Mouse (Mus musculus) large intestine, adult 2 months (tissue): ENCODE measurements at regions not wholly inside any gene's neighbourhood (a gene's known extent, or its start where the extent isn't known, plus 50 kb on each side); places are given as distances from the start of the nearest gene placed in this dataset.

Experiments used
- DNase-seq: peaks from one replicate; pipeline ENCODE4 v3.0.0-alpha.2; 2012; ENCODE audit warnings: low read depth, low spot score
- WGBS: fragments of 180-500 bp; shearing (Covaris S2); methylation state at CpG from one replicate; pipeline ENCODE4 v1.1.7; 2018; 5-methylcytosine and 5-hydroxymethylcytosine counted together

GRCm38 (mm10) chr15:36893407-36893969 is 114.1 kb downstream of the Zfp706 start:
- WGBS: 48% methylated on average over 4 of the region's 4 CpGs
- no peak for DNase-seq

- no peak for DNase-seq
- WGBS: 19% methylated on average over 15 of the region's 15 CpGs
These were observed 114.9 kb downstream of the Zfp706 start for GRCm38 (mm10) chr15:36892576-36893205.

- WGBS: 48% methylated on average over 12 of the region's 12 CpGs
- no peak for DNase-seq
These were observed 115.7 kb downstream of the Zfp706 start for GRCm38 (mm10) chr15:36891851-36892250.

DNA sequence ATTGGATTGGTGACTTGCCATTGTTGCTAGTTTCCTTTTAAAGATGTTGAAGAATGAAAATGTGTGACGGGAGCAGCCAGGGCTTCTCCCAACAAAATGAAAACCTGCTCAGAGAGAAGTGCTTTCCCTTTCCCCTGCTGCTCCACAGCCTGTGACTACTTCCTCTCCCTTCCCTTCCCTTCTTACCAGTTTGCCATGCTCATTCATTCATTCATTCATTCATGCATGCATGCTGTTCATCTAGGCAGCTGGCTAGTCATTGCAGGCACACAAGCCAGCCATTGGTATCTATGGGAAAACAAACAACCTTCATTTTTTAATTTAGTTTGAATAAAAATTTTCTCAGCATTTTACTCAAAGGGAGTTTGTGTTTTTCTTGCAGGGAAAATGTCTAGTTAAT is 116.3 kb downstream of the Zfp706 start:
- 83% methylated on average over 1 of the region's 1 CpGs for WGBS
- no peak for DNase-seq

GRCm38 (mm10) chr15:36889072-36889471 is 118.5 kb downstream of the Zfp706 start:
- DNase-seq: no peak
- 50% methylated on average over 3 of the region's 3 CpGs for WGBS

GRCm38 (mm10) chr15:36888351-36889069 is 119.1 kb downstream of the Zfp706 start:
- WGBS: 63% methylated on average over 11 of the region's 11 CpGs
- no peak for DNase-seq

DNA sequence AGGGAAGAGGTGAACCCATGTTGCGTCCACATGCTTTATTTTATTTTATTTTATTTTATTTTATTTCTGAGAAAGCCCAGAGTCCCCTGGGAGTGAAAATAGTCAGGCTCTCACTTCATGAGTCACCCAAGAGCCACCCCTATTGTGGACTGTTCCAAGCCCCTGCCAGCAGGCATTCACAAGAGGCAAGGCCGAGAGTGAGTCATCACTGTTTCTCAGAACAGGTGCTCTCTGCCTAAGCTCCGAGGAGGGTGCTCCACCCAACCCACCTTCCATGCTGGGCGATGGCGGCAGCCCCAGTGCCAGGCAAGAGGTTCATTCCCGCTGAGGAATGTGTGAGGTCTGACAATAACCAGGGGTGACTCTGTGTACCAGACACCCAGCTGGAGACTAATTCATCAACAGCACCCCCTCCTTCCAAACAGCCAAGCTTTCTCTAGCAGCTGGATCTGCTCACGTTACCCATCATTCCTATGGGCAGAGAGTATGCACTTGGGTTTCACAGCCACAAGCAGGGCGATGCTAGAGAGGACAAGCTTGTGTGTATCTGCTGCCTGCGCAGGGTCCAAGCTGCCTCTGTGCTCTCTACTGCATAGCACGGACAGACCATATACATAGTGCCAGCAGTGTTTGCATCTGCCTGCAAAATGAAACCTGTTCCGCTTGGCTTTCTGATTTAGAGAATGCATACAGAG is 122.8 kb downstream of the Zfp706 start:
- no peak for DNase-seq
- 27% methylated on average over 11 of the region's 11 CpGs for WGBS

- DNase-seq: no peak
- 91% methylated on average over 3 of the region's 3 CpGs for WGBS
These were observed 123.5 kb downstream of the Zfp706 start for GRCm38 (mm10) chr15:36884074-36884473.

DNA sequence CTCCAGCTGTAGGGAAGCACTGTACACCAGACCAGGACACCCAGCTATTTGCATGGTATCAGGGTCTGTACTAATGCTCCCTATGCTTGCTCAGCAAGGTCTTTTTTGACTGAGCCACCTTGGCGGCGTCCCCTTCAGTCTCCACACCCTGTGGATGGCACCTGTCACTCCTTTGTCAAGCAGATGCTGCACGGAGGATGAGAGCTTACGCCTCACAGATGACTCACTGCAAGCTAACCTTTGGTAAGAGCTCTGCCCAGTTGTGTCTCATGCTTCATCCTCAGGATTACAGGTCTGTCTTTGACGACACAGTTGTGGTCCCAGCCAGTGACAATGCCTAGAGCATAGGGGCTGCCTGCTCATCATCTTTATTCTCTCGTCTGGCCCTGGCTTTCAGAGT is 124.4 kb downstream of the Zfp706 start:
- 58% methylated on average over 6 of the region's 6 CpGs for WGBS
- DNase-seq: no peak

DNA sequence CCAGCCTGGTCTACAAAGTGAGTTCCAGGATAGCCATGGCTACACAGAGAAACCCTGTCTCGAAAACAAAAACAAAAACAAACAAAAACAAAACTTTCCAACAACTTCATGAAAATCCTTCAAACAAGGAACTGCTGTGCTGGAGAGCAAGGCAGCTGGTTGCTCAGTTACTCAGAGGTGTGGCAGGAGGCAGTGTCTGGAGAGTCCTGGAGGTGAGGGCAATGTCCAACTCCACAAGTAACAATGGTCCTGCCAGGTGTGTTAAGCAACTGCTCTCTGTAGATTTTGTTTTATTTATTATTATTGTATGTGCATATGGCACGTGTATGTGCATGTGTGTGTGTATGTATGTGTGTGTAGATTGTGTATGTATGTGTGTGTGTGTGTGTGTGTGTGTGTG is 126.0 kb downstream of the Zfp706 start:
- no peak for DNase-seq
- 21% methylated on average over 2 of the region's 2 CpGs for WGBS

DNA sequence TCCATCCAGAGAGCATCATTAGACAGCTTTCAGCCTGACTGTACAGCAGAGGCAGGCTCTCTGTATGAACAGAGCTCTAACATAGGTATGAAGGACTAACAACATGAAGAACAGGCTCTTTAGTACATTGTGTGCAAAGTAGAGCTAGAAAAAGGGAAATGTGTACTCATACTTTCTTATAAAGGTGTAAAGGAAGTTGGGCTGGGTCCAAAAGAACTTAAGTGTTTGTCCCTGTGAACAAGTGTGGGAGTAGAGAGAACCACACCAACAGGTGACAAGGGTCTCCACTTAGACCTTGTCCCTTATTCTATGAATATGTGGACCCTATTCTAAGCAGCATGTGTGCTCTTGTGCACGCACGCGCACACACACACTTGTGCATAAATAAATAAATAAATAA is 127.0 kb downstream of the Zfp706 start:
- no peak for DNase-seq
- 96% methylated on average over 3 of the region's 3 CpGs for WGBS

GRCm38 (mm10) chr15:36879587-36879986 is 128.0 kb downstream of the Zfp706 start:
- no peak for DNase-seq
- WGBS: 46% methylated on average over 7 of the region's 7 CpGs

DNA sequence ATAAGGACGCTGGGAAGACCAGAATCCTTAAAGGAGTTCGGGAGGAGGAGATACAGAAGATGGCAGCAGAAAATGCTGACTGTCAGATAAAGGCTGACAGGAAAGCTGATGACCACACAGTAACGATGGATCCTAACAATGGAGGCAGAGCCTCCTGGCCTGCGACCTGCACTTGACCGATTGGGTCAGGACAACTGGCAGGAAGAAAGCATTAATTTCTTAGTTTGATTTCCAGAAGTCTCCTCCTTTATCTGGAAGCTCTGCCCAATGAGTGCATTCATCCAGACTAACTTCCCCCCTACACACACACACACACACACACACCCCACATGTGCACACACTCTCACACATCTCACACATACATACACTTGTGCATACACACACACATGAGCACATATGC is 128.6 kb downstream of the Zfp706 start:
- 30% methylated on average over 5 of the region's 5 CpGs for WGBS

GRCm38 (mm10) chr15:36878276-36878675 is 129.3 kb downstream of the Zfp706 start:
- no peak for DNase-seq
- 62% methylated on average over 3 of the region's 3 CpGs for WGBS

More for the DNA sequence above, 128.6 kb downstream of the Zfp706 start:
- no peak for DNase-seq

- no peak for DNase-seq
- 52% methylated on average over 7 of the region's 7 CpGs for WGBS
These were observed 130.1 kb downstream of the Zfp706 start for GRCm38 (mm10) chr15:36877501-36877900.

- DNase-seq: no peak
- 70% methylated on average over 10 of the region's 10 CpGs for WGBS
These were observed 131.4 kb downstream of the Zfp706 start for GRCm38 (mm10) chr15:36875980-36876778.

GRCm38 (mm10) chr15:36874555-36874954 is 133.0 kb downstream of the Zfp706 start:
- DNase-seq: no peak
- WGBS: 77% methylated on average over 4 of the region's 4 CpGs

GRCm38 (mm10) chr15:36873884-36874243 is 133.7 kb downstream of the Zfp706 start:
- no peak for DNase-seq
- 58% methylated on average over 5 of the region's 5 CpGs for WGBS

GRCm38 (mm10) chr15:36873058-36873883 is 134.3 kb downstream of the Zfp706 start:
- DNase-seq: no peak
- WGBS: 17% methylated on average over 10 of the region's 10 CpGs
